Mouse (Mus musculus): ENCODE data around the gene Syt11.
A peak's percentile ranks its signal among the peaks of the same experiment; 100 is the strongest.
"Not testable (repeated sequence)": the region's sequence is repeated elsewhere in the genome, so short reads cannot be mapped to it uniquely, and the experiment has no call there.

The Syt11 gene

GRCm38 (mm10) chr3:88774939-88775841, at the start of gene Syt11:
Syt11 (minus strand) TSS chr3:88775164.
- not testable (repeated sequence) for DNase-seq

- no peak for DNase-seq
Measured at GRCm38 (mm10) chr3:88803910-88804540, 29.1 kb upstream of the Syt11 start.

- not testable (repeated sequence) for DNase-seq
Measured at GRCm38 (mm10) chr3:88797507-88797906, 22.5 kb upstream of the Syt11 start.

GRCm38 (mm10) chr3:88788033-88788432, 13.1 kb upstream of the Syt11 start:
- DNase-seq = not testable (repeated sequence)

GRCm38 (mm10) chr3:88786805-88787204, 11.8 kb upstream of the Syt11 start:
- DNase-seq = not testable (repeated sequence)

- DNase-seq = not testable (repeated sequence)
Measured at GRCm38 (mm10) chr3:88786323-88786722, 11.4 kb upstream of the Syt11 start.

- no peak for DNase-seq
Measured at GRCm38 (mm10) chr3:88784889-88785288, 9.9 kb upstream of the Syt11 start.

- not testable (repeated sequence) for DNase-seq
Measured at GRCm38 (mm10) chr3:88773163-88773562, 1.8 kb downstream of the Syt11 start.

GRCm38 (mm10) chr3:88772399-88772798, 2.6 kb downstream of the Syt11 start:
- DNase-seq = peak; percentile 86

GRCm38 (mm10) chr3:88771941-88772280, 3.1 kb downstream of the Syt11 start:
- not testable (repeated sequence) for DNase-seq

GRCm38 (mm10) chr3:88771189-88771940, 3.6 kb downstream of the Syt11 start:
- DNase-seq = peak; percentile 23

- peak; percentile 25 for DNase-seq
Measured at GRCm38 (mm10) chr3:88762401-88762831, 12.5 kb downstream of the Syt11 start.

GRCm38 (mm10) chr3:88761619-88762018, 13.3 kb downstream of the Syt11 start:
- DNase-seq = no peak

- peak; percentile 39 for DNase-seq
Measured at GRCm38 (mm10) chr3:88758045-88758500, 16.9 kb downstream of the Syt11 start.

GRCm38 (mm10) chr3:88756276-88756675, 18.7 kb downstream of the Syt11 start:
- DNase-seq = no peak

GRCm38 (mm10) chr3:88755541-88755940, 19.4 kb downstream of the Syt11 start:
- DNase-seq = no peak

GRCm38 (mm10) chr3:88754283-88754682, 20.7 kb downstream of the Syt11 start:
- peak; percentile 16 for DNase-seq

- DNase-seq = no peak
Measured at GRCm38 (mm10) chr3:88746871-88747231, 28.1 kb downstream of the Syt11 start.

GRCm38 (mm10) chr3:88746139-88746870, 28.7 kb downstream of the Syt11 start:
- DNase-seq = no peak

GRCm38 (mm10) chr3:88745534-88745933, 29.4 kb downstream of the Syt11 start:
- DNase-seq = no peak

- no peak for DNase-seq
Measured at GRCm38 (mm10) chr3:88740147-88740546, 34.8 kb downstream of the Syt11 start.

- peak; percentile 71 for DNase-seq
Measured at GRCm38 (mm10) chr3:88738641-88739040, 36.3 kb downstream of the Syt11 start.

Data from liver (tissue).